Mouse (Mus musculus): ENCODE measurements around the gene Etv4. TPM values are rescaled to one million over a fixed set of nuclear protein-coding genes. Genes with fewer than 3 reads are reported as not detected.

Gene Etv4
- total RNA-seq (2012; rRNA removed): 3.1 and 4.2 TPM in 2 replicates
- total RNA-seq (2014; rRNA removed): 2.4 and 2.9 TPM in 2 replicates
- 2.0 and 2.4 TPM in 2 replicates for polyA plus RNA-seq (2012; ENCODE audit: insufficient read length, low read depth)

DNA sequence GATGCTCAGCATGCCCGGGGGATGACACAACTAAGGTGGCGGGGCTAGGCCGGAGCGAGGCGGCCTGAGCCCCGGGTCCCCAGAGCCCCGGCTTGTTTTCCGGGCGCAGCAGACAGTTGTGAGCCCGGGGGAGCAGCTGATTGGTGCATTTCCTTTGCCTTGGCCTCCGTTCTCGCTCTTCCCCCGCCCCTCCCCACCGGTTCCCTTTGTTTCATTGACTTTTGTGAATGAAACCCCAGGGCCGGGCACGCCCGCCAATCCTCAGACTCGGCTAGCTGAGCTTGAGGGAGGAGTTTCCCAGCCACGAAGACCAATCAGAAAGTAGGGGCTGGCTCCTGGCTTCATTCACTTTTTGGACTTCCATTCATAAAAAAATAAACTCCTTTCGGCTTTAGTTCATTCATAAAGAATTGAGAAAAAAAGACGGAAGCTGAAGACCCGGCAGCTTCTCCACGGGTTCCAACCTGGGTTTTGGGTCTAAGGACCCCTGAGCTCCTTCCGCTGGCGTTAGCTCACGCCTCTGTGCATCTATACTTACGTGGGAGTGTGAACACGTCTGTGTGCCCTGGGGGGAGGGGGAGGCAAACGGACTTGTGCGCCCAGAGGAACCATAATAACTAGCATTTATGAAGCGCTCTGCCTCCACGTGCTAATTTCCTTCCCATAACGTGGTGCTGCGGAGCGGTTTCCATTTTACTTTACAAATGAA, at the start of gene Etv4:
Gene Etv4 (minus strand): TSS at position 229 of the 709 bp plus-strand sequence.
- Histone ChIP-seq H3K36me3 (replicated peaks in 1 of 2; ENCODE audit: control insufficient read depth in 1 of 2, insufficient read depth in 1 of 2, low read length in 1 of 2) (no peaks in the 10 kb centered on the region), H3K9ac (ENCODE audit: insufficient read depth, low read depth) (no peak within 1 kb of the TSS), H3K27ac (ENCODE audit: insufficient read depth, low read depth) (no peak within 1 kb of the TSS), H3K79me2 (replicated peaks; ENCODE audit: control insufficient read depth, extremely low read depth, insufficient read depth, poor library complexity, severe bottlenecking) (no peaks in the 10 kb centered on the region), H3K4me2 (ENCODE audit: insufficient read depth, low read depth, poor library complexity, severe bottlenecking) (peak within 1 kb of the TSS; percentile 96), H3K4me3 (replicated peaks in 1 of 3; ENCODE audit: low read depth in 2 of 3, low read length in 2 of 3, poor library complexity in 1 of 3) (peak within 1 kb of the TSS; percentile 36 to 65 (median 53)), H3K9me3 (replicated peaks; ENCODE audit: low read length) (no peaks in the 10 kb centered on the region), H3K27me3 (replicated peaks) (peaks cover 70% of the 10 kb centered on the region), H3K4me1 (ENCODE audit: control insufficient read depth in 1 of 2, insufficient read depth in 2 of 2) (peaks cover 4 to 33% of the 10 kb centered on the region in 2 experiments; a peak in 2 of 4 replicates)
- in situ Hi-C loops (cut with MboI; ENCODE audit: low pct_ligation_motif_present, low pct_unique_long_range_greater_than_20kb, low sequenced_read_pairs) (no loop called here), dilution Hi-C loops (cut with MboI; ENCODE audit: extremely low pct_ligation_motif_present, extremely low pct_unique_long_range_greater_than_20kb, low sequenced_read_pairs) (no loop called here)
- TF ChIP-seq SMC3 (IDR thresholded peaks at IDR 0.05; ENCODE audit: low read depth, low read length): no peak
- no peak for TF ChIP-seq POLR2AphosphoS2 (IDR thresholded peaks at IDR 0.05; ENCODE audit: low read depth, low read length)
- TF ChIP-seq JUN (IDR thresholded peaks at IDR 0.05; ENCODE audit: insufficient read depth, low read depth, low read length): no peak
- TF ChIP-seq ZNF384 (IDR thresholded peaks at IDR 0.05; ENCODE audit: low read depth, low read length): peak; percentile 42; the same call in 1 of the 2 replicates
- TF ChIP-seq NELFE (IDR thresholded peaks at IDR 0.05; ENCODE audit: low read depth, low read length): 0 out of 2 replicates have a peak, but pooled peaks have one; percentile 12
- TF ChIP-seq USF1 (IDR thresholded peaks at IDR 0.05; ENCODE audit: low read depth, low read length): no peak
- peak; percentile 87 for TF ChIP-seq ZC3H11A (IDR thresholded peaks at IDR 0.05; ENCODE audit: low read depth, low read length)
- peak; percentile 85 for TF ChIP-seq MAX (IDR thresholded peaks at IDR 0.05; ENCODE audit: low read length)
- TF ChIP-seq KAT2A (IDR thresholded peaks at IDR 0.05; ENCODE audit: insufficient replicate concordance, low read length): no peak
- no peak for TF ChIP-seq RCOR1 (conservative IDR thresholded peaks at IDR 0.05; ENCODE audit: low read depth, low read length)
- peak; percentile 37 for TF ChIP-seq BHLHE40 (IDR thresholded peaks at IDR 0.05; ENCODE audit: low read depth, low read length)
- peak; percentile 68 for TF ChIP-seq MXI1 (IDR thresholded peaks at IDR 0.05; ENCODE audit: low read depth, low read length)
- TF ChIP-seq USF2 (conservative IDR thresholded peaks at IDR 0.05; ENCODE audit: low read depth, low read length): no peak
- TF ChIP-seq MYC (IDR thresholded peaks at IDR 0.05; ENCODE audit: low read depth, low read length): peak; percentile 68; the same call in 1 of the 2 replicates
- no peak for TF ChIP-seq ETS1 (conservative IDR thresholded peaks at IDR 0.05; ENCODE audit: low read depth, low read length)
- TF ChIP-seq ZMIZ1 (IDR thresholded peaks at IDR 0.05; ENCODE audit: low read depth, low read length): no peak
- TF ChIP-seq CTCF (conservative IDR thresholded peaks at IDR 0.05 in 1 of 2, IDR thresholded peaks at IDR 0.05 in 1 of 2; ENCODE audit: low read depth in 2 of 2, low read length in 2 of 2): no peak
- TF ChIP-seq MEF2A (IDR thresholded peaks at IDR 0.05; ENCODE audit: borderline replicate concordance, low read depth, low read length): no peak
- peak; percentile 68 for TF ChIP-seq POLR2A (IDR thresholded peaks at IDR 0.05; ENCODE audit: low read depth, low read length)
- no peak for TF ChIP-seq ZKSCAN1 (IDR thresholded peaks at IDR 0.05; ENCODE audit: borderline replicate concordance, low read depth, low read length)
- no peak for TF ChIP-seq RAD21 (IDR thresholded peaks at IDR 0.05; ENCODE audit: low read depth, low read length)
- 0 out of 2 replicates have a peak, but pooled peaks have one; percentile 30 for TF ChIP-seq CHD2 (IDR thresholded peaks at IDR 0.05; ENCODE audit: low read length)
- peak; percentile 89 for TF ChIP-seq MAZ (IDR thresholded peaks at IDR 0.05; ENCODE audit: low read depth, low read length)
- TF ChIP-seq SIN3A (IDR thresholded peaks at IDR 0.05; ENCODE audit: low read length): 0 out of 2 replicates have a peak, but pooled peaks have one; percentile 44
- no peak for TF ChIP-seq CHD1 (IDR thresholded peaks at IDR 0.05; ENCODE audit: low read depth, low read length)
- 0 out of 2 replicates have a peak, but pooled peaks have one; percentile 64 for TF ChIP-seq UBTF (IDR thresholded peaks at IDR 0.05; ENCODE audit: low read depth, low read length)
- TF ChIP-seq TCF12 (IDR thresholded peaks at IDR 0.05; ENCODE audit: low read depth, low read length): no peak
- no peak for TF ChIP-seq NRF1 (IDR thresholded peaks at IDR 0.05; ENCODE audit: low read depth, low read length)
- TF ChIP-seq HCFC1 (IDR thresholded peaks at IDR 0.05; ENCODE audit: low read depth, low read length): no peak
- 0 out of 2 replicates have a peak, but pooled peaks have one; percentile 42 for TF ChIP-seq TBP (conservative IDR thresholded peaks at IDR 0.05; ENCODE audit: low read depth, low read length)
- 0 out of 2 replicates have a peak, but pooled peaks have one; percentile 3 for TF ChIP-seq IRF4 (IDR thresholded peaks at IDR 0.05; ENCODE audit: low read depth, low read length)
- 0 out of 2 replicates have a peak, but pooled peaks have one; percentile 42 for TF ChIP-seq ELF1 (IDR thresholded peaks at IDR 0.05; ENCODE audit: low read depth, low read length)
- TF ChIP-seq PAX5 (IDR thresholded peaks at IDR 0.05; ENCODE audit: low read length): no peak
- TF ChIP-seq JUND (conservative IDR thresholded peaks at IDR 0.05; ENCODE audit: low read depth, low read length): no peak
- TF ChIP-seq MAFK (IDR thresholded peaks at IDR 0.05; ENCODE audit: insufficient replicate concordance, low read length): no peak
- no peak for TF ChIP-seq E2F4 (IDR thresholded peaks at IDR 0.05; ENCODE audit: insufficient replicate concordance, low read depth, low read length)
- TF ChIP-seq GABPA (IDR thresholded peaks at IDR 0.05; ENCODE audit: insufficient replicate concordance, low read depth, low read length): no peak
- peak; percentile 98 for DNase-seq (ENCODE audit: extremely low read depth)
